Mouse (Mus musculus): ENCODE data around the gene Tmco2. TPM values are rescaled to one million over a fixed set of nuclear protein-coding genes. Genes with fewer than 3 reads are reported as not detected.

Tmco2 gene
- not detected in 2 replicates for total RNA-seq (2012; rRNA removed)

DNA sequence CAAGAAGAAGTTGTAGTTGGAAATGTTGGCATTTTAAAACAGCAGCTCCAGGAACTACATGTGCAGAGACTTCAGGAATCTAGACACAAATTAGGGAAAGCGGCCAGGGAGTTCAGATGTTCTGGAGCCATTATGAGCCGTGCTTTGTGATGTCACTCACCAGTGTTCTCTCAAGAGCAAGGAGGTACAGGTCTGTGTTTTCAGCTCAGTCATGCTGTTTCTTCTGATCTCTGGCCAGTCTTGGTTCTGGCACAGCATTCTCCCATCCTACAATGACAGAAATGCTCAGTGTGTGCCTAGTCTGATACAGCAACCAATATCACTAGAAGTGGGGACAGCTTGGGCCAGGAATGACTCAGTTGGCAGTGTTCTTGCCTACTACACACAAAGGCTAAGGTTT lies at the start of gene Tmco2:
Gene Tmco2, minus strand, starts transcription at position 101 of the 400 bp plus-strand sequence.
- H3K4me3 ChIP-seq (ENCODE audit: insufficient read depth in 1 of 2, low read depth in 1 of 2, low read length in 2 of 2, poor library complexity in 1 of 2, severe bottlenecking in 1 of 2): no peak within 1 kb of the TSS
- in situ Hi-C loops (cut with MboI; ENCODE audit: low sequenced_read_pairs in 2 of 2, unreplicated experiment in 2 of 2): no loop called here
- no peak within 1 kb of the TSS for H3K9ac ChIP-seq (ENCODE audit: insufficient read depth, low read depth, low read length, poor library complexity, severe bottlenecking)
- TF ChIP-seq MAFK (IDR thresholded peaks at IDR 0.05; ENCODE audit: insufficient read depth, low read depth, low read length) (no peak), ZC3H11A (IDR thresholded peaks at IDR 0.05; ENCODE audit: borderline replicate concordance, low read depth, low read length) (no peak), ZNF384 (IDR thresholded peaks at IDR 0.05; ENCODE audit: low read depth, low read length) (no peak), CHD2 (IDR thresholded peaks at IDR 0.05; ENCODE audit: low read depth, low read length) (no peak), HCFC1 (IDR thresholded peaks at IDR 0.05; ENCODE audit: borderline replicate concordance, insufficient read depth, low read length) (no peak)
- H3K36me3 ChIP-seq (ENCODE audit: control insufficient read depth, insufficient read depth, low read length, poor library complexity, severe bottlenecking): no peaks in the 10 kb centered on the region
- no peak within 1 kb of the TSS for H3K27ac ChIP-seq (ENCODE audit: insufficient read depth, low read depth, low read length, poor library complexity, severe bottlenecking)
- H3K9me3 ChIP-seq (ENCODE audit: control insufficient read depth, insufficient read depth, low read depth, low read length): no peaks in the 10 kb centered on the region
- DNase-seq (ENCODE audit: low read depth, low spot score): no peak
- H3K4me1 ChIP-seq (ENCODE audit: control insufficient read depth in 2 of 2, insufficient read depth in 2 of 2, low read length in 2 of 2, poor library complexity in 1 of 2): no peaks in the 10 kb centered on the region

DNA sequence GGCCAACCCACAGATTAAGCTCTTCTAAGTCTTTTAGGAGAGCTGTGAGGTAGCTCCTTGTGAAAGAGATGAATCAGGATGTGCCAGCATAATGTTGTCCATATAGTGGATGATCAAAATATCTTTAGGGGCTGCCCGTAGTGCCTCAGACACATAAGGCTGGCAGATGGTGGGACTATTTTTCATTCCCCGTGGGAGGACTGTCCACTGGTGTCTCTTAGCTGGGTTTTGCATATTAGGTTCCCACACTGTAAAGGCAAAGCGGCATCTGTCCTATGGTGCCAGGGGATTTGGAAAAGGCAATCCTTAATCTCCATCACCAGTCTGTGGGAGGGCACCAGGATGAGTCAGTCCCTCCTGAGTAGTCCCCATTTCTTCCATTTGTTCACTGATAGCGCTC lies 5.7 kb downstream of the Tmco2 start:
- H3K27ac ChIP-seq (ENCODE audit: insufficient read depth, low read depth, low read length, poor library complexity, severe bottlenecking): no peak overlapping the region
- H3K4me1 ChIP-seq (ENCODE audit: control insufficient read depth in 2 of 2, insufficient read depth in 2 of 2, low read length in 2 of 2, poor library complexity in 1 of 2): no peaks in the 10 kb centered on the region
- no peak for DNase-seq (ENCODE audit: low read depth, low spot score)
- TF ChIP-seq MAFK (IDR thresholded peaks at IDR 0.05; ENCODE audit: insufficient read depth, low read depth, low read length): no peak
- TF ChIP-seq CHD2 (IDR thresholded peaks at IDR 0.05; ENCODE audit: low read depth, low read length): no peak
- TF ChIP-seq ZC3H11A (IDR thresholded peaks at IDR 0.05; ENCODE audit: borderline replicate concordance, low read depth, low read length): no peak
- H3K36me3 ChIP-seq (ENCODE audit: control insufficient read depth, insufficient read depth, low read length, poor library complexity, severe bottlenecking): no peaks in the 10 kb centered on the region
- in situ Hi-C loops (cut with MboI; ENCODE audit: low sequenced_read_pairs in 2 of 2, unreplicated experiment in 2 of 2): no loop called here
- no peak overlapping the region for H3K9ac ChIP-seq (ENCODE audit: insufficient read depth, low read depth, low read length, poor library complexity, severe bottlenecking)
- no peak overlapping the region for H3K4me3 ChIP-seq (ENCODE audit: insufficient read depth in 1 of 2, low read depth in 1 of 2, low read length in 2 of 2, poor library complexity in 1 of 2, severe bottlenecking in 1 of 2)
- no peaks in the 10 kb centered on the region for H3K9me3 ChIP-seq (ENCODE audit: control insufficient read depth, insufficient read depth, low read depth, low read length)

GRCm38 (mm10) chr4:121097650-121098378 lies 11.2 kb downstream of the Tmco2 start, which contains the start of gene Zmpste24:
TSS of gene Zmpste24 (minus strand) at chr4:121098241.
- TF ChIP-seq ZNF384 (IDR thresholded peaks at IDR 0.05; ENCODE audit: low read depth, low read length) (no peak), HCFC1 (IDR thresholded peaks at IDR 0.05; ENCODE audit: borderline replicate concordance, insufficient read depth, low read length) (peak; percentile 83), ZC3H11A (IDR thresholded peaks at IDR 0.05; ENCODE audit: borderline replicate concordance, low read depth, low read length) (no peak), CHD2 (IDR thresholded peaks at IDR 0.05; ENCODE audit: low read depth, low read length) (peak; percentile 40; the same call in 1 of the 2 replicates), MAFK (IDR thresholded peaks at IDR 0.05; ENCODE audit: insufficient read depth, low read depth, low read length) (no peak)
- Histone ChIP-seq H3K4me3 (ENCODE audit: insufficient read depth in 1 of 2, low read depth in 1 of 2, low read length in 2 of 2, poor library complexity in 1 of 2, severe bottlenecking in 1 of 2) (peak within 1 kb of the TSS; percentile 70 to 85), H3K9ac (ENCODE audit: insufficient read depth, low read depth, low read length, poor library complexity, severe bottlenecking) (peak within 1 kb of the TSS; percentile 81), H3K9me3 (ENCODE audit: control insufficient read depth, insufficient read depth, low read depth, low read length) (no peaks in the 10 kb centered on the region), H3K36me3 (ENCODE audit: control insufficient read depth, insufficient read depth, low read length, poor library complexity, severe bottlenecking) (peaks cover 19% of the 10 kb centered on the region), H3K4me1 (ENCODE audit: control insufficient read depth in 2 of 2, insufficient read depth in 2 of 2, low read length in 2 of 2, poor library complexity in 1 of 2) (peaks cover 0 to 3% of the 10 kb centered on the region in 2 experiments; a peak in 3 of 4 replicates), H3K27ac (ENCODE audit: insufficient read depth, low read depth, low read length, poor library complexity, severe bottlenecking) (no peak within 1 kb of the TSS; the same call in 1 of the 2 replicates)
- in situ Hi-C loops (cut with MboI; ENCODE audit: low sequenced_read_pairs in 2 of 2, unreplicated experiment in 2 of 2): no loop called here
- peak; percentile 93 for DNase-seq (ENCODE audit: low read depth, low spot score)

DNA sequence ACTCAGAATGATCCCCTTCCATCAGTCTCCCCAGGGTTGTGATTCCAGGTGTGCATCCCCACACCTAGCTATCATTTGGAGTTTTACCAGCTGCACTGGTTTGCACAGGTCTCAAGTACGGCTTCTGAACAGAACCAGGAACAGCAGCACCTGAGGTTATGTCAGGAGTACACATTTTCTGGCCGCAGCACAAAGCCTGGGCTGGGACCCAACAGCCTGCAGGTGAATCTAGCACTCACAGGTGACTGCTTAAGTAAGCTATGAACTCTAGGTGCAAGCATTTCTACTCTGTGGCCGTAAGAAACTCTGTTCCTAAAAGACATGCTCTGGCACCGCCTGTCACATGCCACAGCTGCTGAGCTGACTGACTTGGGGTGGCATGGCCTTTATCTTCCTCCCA lies 18.8 kb downstream of the Tmco2 start:
- no peaks in the 10 kb centered on the region for H3K9me3 ChIP-seq (ENCODE audit: control insufficient read depth, insufficient read depth, low read depth, low read length)
- peaks cover 22% of the 10 kb centered on the region for H3K36me3 ChIP-seq (ENCODE audit: control insufficient read depth, insufficient read depth, low read length, poor library complexity, severe bottlenecking)
- H3K4me3 ChIP-seq (ENCODE audit: insufficient read depth in 1 of 2, low read depth in 1 of 2, low read length in 2 of 2, poor library complexity in 1 of 2, severe bottlenecking in 1 of 2): no peak overlapping the region
- in situ Hi-C loops (cut with MboI; ENCODE audit: low sequenced_read_pairs in 2 of 2, unreplicated experiment in 2 of 2): no loop called here
- H3K9ac ChIP-seq (ENCODE audit: insufficient read depth, low read depth, low read length, poor library complexity, severe bottlenecking): no peak overlapping the region
- no peak for DNase-seq (ENCODE audit: low read depth, low spot score)
- TF ChIP-seq CHD2 (IDR thresholded peaks at IDR 0.05; ENCODE audit: low read depth, low read length): no peak
- TF ChIP-seq ZNF384 (IDR thresholded peaks at IDR 0.05; ENCODE audit: low read depth, low read length): no peak
- no peak for TF ChIP-seq ZC3H11A (IDR thresholded peaks at IDR 0.05; ENCODE audit: borderline replicate concordance, low read depth, low read length)
- no peak for TF ChIP-seq MAFK (IDR thresholded peaks at IDR 0.05; ENCODE audit: insufficient read depth, low read depth, low read length)
- TF ChIP-seq HCFC1 (IDR thresholded peaks at IDR 0.05; ENCODE audit: borderline replicate concordance, insufficient read depth, low read length): no peak
- H3K4me1 ChIP-seq (ENCODE audit: control insufficient read depth in 2 of 2, insufficient read depth in 2 of 2, low read length in 2 of 2, poor library complexity in 1 of 2): no peaks in the 10 kb centered on the region
- no peak overlapping the region for H3K27ac ChIP-seq (ENCODE audit: insufficient read depth, low read depth, low read length, poor library complexity, severe bottlenecking)
